Mouse (Mus musculus) spleen, postnatal 36 days (tissue): ENCODE measurements around the gene Hdac11.

Experiments
- DNase-seq, 2 experiments: peaks; one replicate each; pipeline ENCODE4 v3.0.0; 2022; ENCODE audit warnings: low spot score in 2 of 2, mixed read lengths in 1 of 2

The Hdac11 gene

GRCm38 (mm10) chr6:91137343-91137956 lies 19.0 kb upstream of the Hdac11 start:
- no peak for DNase-seq

GRCm38 (mm10) chr6:91139846-91140245 lies 16.6 kb upstream of the Hdac11 start:
- DNase-seq: peak; percentile 55 to 65

GRCm38 (mm10) chr6:91145056-91145455 lies 11.4 kb upstream of the Hdac11 start:
- DNase-seq: no peak

- no peak for DNase-seq
These were observed 10.9 kb upstream of the Hdac11 start for GRCm38 (mm10) chr6:91145572-91145971.

- DNase-seq: no peak
These were observed 9.9 kb upstream of the Hdac11 start for GRCm38 (mm10) chr6:91146443-91147151.

- DNase-seq: no peak
These were observed 9.2 kb upstream of the Hdac11 start for GRCm38 (mm10) chr6:91147152-91147770.

GRCm38 (mm10) chr6:91152892-91153548 lies 3.4 kb upstream of the Hdac11 start:
- no peak for DNase-seq

GRCm38 (mm10) chr6:91153549-91154064 lies 2.9 kb upstream of the Hdac11 start:
- DNase-seq: peak; percentile 32 to 43

- DNase-seq: no peak
These were observed 1.8 kb upstream of the Hdac11 start for GRCm38 (mm10) chr6:91154685-91155084.

GRCm38 (mm10) chr6:91155286-91155685 lies 1.2 kb upstream of the Hdac11 start:
- DNase-seq: no peak

- no peak for DNase-seq
These were observed 403 bp upstream of the Hdac11 start for GRCm38 (mm10) chr6:91156062-91156461.

GRCm38 (mm10) chr6:91157237-91157570 lies 739 bp downstream of the Hdac11 start:
- no peak for DNase-seq

- no peak for DNase-seq
These were observed 2.6 kb downstream of the Hdac11 start for GRCm38 (mm10) chr6:91159047-91159446.

GRCm38 (mm10) chr6:91160399-91160798 lies 3.9 kb downstream of the Hdac11 start:
- DNase-seq: no peak

- no peak for DNase-seq
These were observed 4.5 kb downstream of the Hdac11 start for GRCm38 (mm10) chr6:91160976-91161375.

GRCm38 (mm10) chr6:91161506-91162235 lies 5.2 kb downstream of the Hdac11 start:
- no peak for DNase-seq

- no peak for DNase-seq
These were observed 5.8 kb downstream of the Hdac11 start for GRCm38 (mm10) chr6:91162314-91162713.

- DNase-seq: peak; percentile 55 to 76
These were observed 6.9 kb downstream of the Hdac11 start for GRCm38 (mm10) chr6:91163195-91163911.

- no peak for DNase-seq
These were observed 8.1 kb downstream of the Hdac11 start for GRCm38 (mm10) chr6:91164584-91164983.

- peak; percentile 47 to 49 for DNase-seq
These were observed 8.7 kb downstream of the Hdac11 start for GRCm38 (mm10) chr6:91165210-91165609.

GRCm38 (mm10) chr6:91167828-91168227 lies 11.4 kb downstream of the Hdac11 start:
- DNase-seq: no peak
